Mouse (Mus musculus): ENCODE data around the gene Sp8.

Sp8 gene

DNA sequence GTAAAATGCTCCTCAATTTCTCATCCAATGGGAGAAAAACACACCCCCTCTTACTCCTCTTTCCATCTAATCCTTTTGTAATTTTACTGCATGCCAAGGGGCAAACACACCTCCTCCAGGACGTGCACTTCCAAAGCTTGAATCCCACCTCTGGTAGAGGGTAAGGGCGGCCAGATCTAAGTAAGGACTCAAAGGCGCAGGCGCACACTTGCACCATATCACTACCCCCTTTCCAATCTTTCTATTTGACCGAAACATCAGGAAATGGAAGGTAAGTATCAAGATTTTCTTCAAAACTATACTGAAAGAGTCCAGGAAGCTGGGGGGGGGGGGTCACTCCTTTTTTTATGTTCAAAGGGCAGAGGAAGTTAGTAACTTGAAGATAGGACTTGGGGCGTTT is at the start of gene Sp8:
Gene Sp8 (plus strand): TSS at position 109 of the 400 bp plus-strand sequence.
- peak; percentile 44 for DNase-seq (ENCODE audit: low spot score)

DNA sequence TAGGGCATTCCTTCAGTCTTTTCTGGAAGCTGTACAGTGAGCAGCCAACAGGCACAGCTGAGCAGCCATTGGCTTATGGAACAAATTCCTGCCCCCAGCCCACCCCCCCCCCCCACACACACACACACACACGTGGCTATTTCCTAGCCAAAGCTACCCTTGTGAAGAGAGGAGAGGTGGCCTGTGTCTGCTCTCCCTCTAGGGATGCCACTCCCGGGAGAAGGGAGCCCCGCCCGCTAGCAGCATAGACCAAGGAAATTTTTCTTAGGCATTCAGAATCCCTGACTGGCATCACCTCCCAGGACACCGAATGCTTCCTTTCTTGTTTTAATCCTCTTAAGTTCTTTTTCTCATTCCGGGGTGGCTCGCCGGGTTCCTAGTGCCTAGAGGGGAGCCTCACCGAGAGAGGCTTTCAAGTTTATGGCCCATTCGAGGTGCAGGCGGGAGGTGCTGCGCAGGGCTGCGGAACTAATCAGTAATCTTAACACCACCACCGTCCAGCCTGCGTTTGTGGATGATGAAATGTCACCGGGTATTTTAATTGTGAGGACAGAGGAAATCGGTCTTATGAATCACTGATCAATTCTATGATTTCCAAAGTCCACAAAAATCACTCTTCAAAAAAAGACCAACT is 34.7 kb upstream of the Sp8 start:
- DNase-seq (ENCODE audit: low spot score): peak; percentile 12

DNA sequence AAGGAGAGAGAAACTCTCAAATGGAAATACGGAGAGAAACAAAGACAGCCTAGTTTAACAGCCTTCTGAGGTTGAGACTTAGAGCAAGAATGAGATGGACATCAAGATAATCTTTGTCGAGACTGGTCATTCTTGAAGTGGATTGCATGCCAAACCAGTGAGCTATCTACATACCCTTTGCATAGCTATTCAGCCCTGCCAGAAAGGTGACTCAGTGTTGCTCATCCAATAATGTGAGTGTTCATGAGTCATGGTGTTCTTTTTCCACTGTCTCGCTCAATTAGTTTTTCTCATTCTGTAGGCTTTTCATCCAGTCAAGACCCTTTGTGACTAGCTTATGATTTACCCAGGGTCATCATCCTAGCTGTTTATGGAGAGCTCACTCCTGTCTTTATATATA is 31.6 kb upstream of the Sp8 start:
- no peak for DNase-seq (ENCODE audit: low spot score)

DNA sequence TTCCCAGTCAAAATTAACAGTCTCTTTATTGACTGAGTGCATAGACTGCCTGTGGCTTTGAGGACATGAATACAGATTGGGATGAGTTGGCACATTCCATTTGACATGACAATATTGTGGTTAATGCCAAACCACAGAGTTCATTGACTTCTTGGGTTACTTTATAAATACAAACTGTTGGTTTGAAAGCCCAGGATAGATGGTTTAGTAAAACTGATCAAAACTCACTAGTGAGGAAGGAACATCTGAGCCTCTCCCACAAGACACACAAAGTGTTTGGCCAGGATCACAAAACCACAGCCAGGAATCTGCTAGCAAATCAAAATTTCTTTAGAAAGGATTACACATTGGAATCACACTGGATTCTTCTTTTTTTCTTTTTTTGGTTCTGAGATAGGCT is 30.0 kb upstream of the Sp8 start:
- DNase-seq (ENCODE audit: low spot score): no peak

DNA sequence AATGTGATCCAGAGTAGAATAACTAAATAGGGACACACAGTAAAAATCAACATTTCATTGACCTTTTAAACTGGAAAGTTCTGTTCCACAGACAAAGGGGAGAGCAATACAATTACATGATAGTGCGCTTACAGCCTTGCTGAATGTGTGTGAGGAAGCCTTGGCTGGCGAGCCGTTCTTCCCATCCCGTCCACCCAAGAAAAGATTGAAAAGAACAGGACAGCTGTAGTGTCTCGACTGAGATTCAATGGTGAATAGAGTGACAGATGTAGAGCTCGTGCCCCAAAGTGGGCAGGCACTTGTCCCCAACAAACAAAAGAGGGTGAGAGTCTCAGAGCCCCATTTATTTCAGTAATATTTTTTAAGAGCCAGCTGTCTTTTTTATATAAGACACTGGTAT is 16.2 kb upstream of the Sp8 start:
- no peak for DNase-seq (ENCODE audit: low spot score)

DNA sequence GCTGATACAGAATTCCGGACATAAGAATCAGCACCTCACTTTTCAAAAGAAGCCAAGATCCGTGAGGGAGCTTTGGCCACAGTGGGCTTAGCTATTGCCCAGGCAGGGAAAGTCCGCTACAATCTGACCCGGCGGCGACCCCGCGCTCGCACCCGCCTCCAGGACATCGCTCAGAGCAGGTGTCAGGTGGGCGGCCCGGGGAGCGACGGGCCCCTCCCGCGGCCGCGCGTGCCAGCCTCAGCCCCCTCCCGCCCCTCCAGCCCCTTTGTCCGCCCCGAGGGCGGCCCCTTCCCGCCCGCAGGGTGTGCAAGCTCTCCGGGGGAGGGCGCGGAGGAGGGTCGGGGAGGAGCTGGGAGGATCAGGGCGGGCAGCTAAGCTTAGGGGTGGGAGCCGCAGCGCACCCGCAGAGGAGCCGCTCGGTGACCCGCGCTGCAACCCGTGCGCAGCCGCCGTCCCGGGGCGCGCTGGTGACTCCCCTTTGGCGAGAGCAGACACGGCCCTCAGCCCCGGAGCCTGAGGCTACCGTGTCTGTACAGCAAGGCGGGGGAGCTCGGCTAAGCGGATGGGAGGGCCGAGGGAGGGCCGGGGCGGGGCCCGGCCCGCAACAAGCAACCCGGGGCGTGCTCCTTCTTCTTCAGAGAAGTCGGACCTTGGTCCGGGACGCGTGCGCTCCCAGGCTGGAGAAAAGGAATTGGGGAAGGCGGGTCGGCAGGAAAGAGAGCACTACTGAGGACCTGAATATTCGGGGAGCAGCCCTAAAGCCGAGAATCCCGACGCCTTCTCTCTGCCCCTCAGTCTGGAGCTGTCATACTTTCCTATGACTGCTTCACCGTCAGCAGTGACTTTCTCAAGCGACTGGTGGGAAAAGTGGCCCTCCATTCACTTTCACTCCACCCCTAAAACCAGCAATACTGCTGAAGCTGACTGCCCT is 9.5 kb upstream of the Sp8 start:
- DNase-seq (ENCODE audit: low spot score): peak; percentile 61

DNA sequence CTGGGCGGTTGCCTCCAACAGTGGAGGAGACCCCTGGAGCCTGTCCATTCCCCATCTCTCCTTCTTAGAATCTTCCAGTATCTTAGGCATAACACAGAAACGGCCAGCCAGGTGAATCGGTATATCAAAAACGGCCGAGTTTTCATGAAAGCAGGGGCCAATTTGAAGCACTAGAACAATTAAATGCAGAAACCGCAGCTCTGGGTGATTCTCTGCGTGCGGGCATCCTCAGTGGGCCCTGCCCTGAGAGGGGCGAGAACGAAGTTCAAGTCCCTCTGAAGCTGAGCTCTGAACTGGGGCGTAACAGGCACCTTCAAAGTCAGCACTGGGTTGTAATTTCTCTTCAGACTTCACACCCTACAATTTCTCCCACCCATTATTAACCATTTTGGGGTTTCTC is 8.8 kb upstream of the Sp8 start:
- DNase-seq (ENCODE audit: low spot score): peak; percentile 5

DNA sequence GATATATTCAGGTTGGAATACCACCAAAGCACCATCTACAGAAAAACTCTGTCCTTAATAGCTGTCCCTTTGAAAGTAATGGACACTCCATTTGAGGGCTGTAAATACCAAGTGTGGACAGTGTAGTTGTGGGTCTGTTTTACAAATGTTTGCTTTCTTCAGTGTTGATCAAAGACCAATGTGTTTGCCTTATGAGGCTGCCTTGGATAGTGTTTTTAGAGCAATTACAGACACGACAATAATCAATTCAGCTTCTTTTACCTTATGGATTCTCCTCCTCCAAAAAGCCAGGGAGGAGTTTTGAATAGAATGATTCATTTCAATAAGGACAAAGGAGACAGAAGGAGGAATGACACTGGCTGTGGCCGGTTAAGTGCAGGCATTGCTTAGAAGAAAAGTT is 7.9 kb upstream of the Sp8 start:
- DNase-seq (ENCODE audit: low spot score): peak; percentile 7

DNA sequence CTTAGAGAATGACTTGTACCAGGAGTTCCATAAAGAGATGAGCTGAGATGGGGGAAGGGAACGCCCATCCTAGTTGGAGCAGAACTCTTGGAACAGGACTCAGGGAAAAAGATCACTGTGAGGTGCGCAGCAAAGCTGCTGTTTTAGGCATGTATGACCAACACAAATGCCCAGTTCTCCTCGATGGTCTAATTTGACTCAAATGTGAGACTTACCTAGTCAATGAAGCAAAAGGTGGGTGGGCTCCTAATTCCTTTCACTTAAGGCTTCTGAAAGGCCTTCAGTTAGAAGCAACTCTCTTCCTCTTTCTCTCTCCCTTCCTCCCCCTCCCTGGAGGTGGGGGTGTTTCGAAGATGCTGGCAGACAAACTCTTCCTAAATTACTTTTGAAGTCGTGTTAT is 6.7 kb upstream of the Sp8 start:
- no peak for DNase-seq (ENCODE audit: low spot score)

DNA sequence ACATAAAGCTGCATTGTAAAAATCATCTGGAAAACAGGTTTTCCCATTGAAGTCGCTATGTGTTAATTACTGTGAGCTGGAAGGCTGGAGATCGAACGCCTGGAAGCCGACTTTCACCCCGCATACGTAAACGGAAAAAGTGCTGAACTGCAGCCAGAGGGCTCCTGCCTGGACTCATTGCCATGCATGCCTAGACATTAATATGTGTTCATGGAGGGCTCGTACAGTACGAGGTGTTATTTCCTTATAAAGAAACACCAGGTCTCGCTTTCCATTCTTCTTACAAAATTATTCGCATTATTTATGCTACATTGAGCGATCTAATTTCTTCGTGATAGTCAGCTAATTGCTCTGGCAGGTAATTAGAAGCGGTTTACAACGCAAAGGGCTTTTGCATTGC is 5.8 kb upstream of the Sp8 start:
- DNase-seq (ENCODE audit: low spot score): peak; percentile 62

DNA sequence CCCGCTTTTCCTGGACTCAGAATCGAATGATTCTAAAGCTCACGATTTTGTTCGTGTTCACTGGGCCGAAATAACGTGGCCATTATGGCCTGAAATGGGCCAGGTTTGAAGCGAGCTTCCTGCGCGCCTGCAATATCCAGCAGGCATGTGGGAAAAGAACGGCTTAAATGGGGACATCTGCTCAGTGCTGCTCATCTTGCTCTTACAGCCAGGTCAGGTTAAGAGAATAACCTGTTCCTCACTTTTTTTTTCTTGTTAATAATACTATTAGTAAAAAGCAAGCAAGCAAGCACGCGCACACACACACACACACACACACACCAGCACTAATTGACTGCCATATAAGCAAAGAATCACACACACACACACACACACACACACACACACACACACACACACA is 5.3 kb upstream of the Sp8 start:
- peak; percentile 79 for DNase-seq (ENCODE audit: low spot score)

DNA sequence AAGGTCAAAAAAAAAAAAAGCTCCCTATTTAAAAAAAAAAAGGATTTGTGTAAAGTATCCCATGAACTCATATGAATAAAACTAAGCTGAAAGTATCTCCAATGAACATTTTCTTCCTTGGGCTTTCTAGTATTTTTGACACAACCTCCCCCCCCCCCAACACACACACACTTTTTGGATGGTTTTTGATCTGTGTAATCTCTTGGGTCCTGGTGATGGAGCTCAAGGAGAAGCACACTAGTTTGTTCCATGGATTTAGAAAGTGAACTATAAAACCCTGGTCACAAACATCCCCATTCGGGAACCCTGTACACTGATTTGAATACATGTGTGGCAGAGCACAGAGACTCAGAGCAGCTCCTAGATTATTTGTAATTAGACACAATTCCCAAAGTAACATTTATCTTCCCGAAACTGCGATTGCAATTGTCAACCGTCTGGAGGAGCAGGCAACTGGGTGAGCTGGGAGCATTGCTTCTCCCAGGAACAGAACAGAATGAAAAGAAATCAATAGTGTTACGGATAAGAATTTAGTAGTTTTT is 4.7 kb upstream of the Sp8 start:
- peak; percentile 30 for DNase-seq (ENCODE audit: low spot score)

DNA sequence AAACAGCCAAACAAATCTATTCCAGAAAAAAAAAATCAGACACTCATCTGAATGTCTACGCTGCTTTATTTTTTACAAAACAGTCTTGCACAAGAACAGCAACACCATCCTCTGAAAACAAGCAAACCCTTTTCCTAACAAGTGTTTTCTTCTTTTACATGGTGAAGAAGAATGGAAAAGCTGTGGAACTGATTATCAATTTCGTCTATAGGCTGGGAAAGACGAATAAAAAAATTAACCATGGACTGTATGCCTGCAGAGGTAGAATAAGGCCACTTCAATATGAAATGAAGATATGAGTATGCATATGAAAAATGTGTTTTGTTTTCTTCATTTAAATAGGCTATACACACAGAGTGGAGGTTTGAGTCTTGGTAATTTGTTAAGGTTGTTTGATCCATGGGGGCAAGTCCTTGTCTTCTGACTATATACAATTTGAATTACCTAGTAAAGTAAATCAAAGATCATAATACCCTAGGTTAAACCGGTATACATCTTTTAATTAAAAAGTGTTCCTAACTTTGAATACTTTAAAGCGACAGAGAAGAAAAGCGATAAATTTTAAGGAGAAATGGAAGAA is 4.1 kb upstream of the Sp8 start:
- DNase-seq (ENCODE audit: low spot score): no peak

DNA sequence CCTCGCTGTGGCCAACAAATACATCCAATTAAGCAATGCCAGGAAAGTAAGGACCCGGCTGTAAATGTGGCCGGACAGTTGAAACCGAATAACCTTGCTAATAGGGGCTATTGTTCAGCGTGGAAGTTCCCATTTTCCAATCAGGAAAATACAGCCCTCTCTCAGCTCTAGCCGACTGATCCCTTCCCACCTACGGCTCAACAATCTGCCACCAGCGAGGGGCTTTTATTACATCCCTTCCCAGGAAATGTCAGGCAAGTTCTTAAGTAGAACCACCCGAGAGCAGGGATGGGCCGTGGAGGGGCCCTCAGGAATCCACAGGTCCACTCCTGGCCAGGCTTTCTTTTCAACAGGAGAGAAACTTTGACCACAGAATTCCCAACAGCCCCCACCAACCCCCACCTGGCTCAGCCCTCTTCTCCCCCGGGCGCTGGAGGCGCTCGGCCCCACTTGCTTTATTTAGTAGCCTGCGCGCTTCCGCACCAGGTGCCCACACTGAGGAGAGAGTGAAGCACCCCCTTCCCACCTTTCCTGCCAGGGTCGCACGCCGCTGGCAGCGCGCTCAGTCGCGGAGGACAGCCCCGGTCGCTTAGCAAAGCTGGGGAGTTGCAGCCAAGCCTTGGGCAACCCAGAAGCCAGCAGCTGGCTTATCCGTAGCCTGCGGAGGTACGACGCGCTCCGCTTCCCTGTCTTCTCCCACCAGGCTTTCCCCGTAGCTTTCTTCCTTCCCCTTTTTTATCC is 3.3 kb upstream of the Sp8 start:
- DNase-seq (ENCODE audit: low spot score): peak; percentile 57

DNA sequence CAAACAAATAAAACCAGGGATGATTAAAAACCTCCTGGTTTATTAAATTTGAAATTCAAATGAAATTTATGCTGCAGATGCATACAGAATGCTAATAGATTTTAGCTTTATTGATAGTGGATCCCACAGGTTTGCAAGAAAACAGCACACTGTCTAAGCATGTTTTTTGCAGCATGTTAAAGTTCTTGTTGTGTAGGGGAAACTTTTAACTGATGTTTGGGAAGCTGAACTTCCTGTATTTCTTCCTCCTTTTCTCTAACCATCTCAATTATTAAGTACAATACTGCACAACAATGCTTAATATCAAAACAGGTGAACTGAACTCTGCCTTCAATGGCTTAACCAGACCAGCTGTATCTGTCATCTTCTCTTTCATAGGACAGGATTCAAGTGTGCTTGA is 2.0 kb upstream of the Sp8 start:
- peak; percentile 18 for DNase-seq (ENCODE audit: low spot score)

DNA sequence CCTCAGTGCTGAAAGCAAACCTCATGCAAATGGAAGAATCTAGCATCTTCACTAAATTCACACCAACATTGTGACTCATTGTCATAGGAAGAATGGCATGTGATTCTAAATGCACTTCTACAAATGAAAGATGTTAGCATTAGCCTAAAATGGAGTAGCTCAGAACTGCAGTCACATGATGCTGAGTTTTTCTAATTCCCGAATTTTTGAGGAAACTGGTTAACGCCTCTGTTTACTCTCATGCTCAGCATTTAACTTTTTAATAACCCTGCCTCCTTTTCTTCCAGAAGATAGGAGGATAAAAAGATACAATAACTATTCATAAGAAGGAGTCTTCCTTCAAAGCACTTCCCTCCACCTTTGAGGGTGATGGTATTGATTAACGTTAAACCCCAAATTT is 1.3 kb upstream of the Sp8 start:
- DNase-seq (ENCODE audit: low spot score): peak; percentile 5

DNA sequence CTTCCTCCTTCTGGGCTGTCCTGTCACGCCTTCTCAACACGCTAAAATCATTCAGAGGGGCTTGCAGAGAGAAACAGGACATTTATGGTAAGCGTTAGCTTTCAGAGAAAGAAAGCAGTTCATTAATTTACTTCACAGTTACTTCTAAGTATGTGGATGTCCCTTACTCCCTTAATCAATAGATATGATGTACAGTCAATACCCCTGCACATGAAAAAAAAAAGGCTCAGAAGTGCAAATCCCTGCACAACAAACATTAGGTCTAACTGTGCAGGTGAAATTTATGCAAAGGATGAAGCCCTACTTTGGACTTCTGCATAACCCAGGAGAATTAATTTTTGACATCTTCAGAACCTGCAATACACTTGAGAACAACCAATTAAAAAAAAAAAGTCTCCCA is 778 bp upstream of the Sp8 start:
- peak; percentile 13 for DNase-seq (ENCODE audit: low spot score)

DNA sequence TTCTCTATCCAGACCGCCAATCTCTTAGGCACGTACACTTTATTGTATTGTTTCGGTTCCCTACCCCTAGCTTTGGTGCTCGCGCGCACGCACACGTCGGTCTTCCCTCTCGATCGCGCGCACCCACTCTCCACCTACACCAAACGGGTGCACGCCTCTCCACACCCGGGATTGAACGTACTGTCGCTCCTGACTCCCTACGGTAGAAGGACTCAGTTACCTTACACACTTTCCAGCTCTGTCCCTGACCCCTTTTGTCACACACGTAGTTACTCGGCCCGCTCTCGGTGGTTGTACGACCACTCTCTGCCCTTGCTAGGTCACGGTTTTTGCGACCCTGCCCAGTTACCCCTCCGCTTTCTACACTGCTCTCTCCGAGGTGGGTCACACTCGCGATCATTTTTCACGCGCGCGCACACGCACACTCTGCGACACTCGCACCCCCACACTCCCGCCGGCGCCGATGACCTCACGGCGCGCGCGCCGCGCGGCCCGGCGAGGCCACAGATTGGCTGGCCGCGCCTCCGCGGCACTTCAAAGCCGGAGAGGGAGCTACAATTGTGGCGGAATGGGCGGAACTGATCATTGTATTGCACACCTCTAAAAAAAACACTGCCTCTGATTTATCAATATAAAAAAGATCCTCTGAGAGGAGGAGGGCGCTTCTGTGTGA is 656 bp downstream of the Sp8 start:
- DNase-seq (ENCODE audit: low spot score): peak; percentile 68

DNA sequence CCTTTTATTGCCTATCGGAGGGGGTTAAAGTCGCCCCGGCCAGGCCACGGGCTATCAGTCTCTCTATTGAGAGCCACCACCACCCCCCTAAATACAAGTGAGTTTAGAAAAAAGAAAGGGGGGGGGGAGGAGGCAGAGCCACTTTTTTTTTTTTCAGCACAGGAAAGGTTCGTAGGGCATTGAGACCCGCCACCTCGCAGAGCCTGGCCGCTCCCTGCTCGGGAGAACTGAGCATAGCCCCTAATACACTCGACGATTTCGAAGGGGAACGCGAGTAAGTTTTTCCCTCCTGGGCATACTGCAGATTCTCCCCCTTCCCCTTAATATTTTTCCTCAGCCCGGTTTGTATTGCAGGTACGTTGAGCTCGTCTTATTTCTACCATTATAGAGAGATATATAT is 1.3 kb downstream of the Sp8 start:
- DNase-seq (ENCODE audit: low spot score): peak; percentile 37

DNA sequence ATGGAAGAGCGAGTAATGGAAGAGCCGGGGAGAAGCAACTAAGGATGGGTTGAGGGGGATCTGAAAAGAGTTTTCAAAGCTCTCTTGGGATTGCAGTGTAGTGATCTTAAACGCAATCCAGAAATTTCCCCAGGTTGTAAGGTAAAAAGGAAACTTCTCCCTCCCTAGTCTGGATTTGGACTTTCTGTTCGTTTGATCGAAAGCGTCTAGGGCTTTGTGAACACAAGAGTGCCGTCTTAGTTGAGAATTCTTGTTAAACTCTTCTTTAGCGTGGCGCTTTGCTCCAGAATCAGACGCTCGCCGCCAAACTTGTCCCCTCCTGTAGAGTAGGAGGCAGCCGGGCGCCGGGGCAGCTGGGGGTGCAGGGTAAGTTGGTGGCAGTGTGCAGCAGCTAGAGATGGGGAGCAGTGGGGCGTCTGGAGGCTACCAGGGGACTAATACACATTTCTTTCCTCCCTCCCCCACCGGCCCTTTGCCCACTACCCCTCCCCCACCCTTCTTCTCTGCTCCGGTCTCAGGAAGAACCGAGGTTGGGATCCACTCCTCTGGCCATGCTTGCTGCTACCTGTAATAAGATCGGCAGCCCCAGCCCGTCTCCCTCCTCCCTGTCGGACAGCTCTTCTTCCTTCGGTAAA is 1.8 kb downstream of the Sp8 start:
- DNase-seq (ENCODE audit: low spot score): peak; percentile 38
